In the genomic region with DNA sequence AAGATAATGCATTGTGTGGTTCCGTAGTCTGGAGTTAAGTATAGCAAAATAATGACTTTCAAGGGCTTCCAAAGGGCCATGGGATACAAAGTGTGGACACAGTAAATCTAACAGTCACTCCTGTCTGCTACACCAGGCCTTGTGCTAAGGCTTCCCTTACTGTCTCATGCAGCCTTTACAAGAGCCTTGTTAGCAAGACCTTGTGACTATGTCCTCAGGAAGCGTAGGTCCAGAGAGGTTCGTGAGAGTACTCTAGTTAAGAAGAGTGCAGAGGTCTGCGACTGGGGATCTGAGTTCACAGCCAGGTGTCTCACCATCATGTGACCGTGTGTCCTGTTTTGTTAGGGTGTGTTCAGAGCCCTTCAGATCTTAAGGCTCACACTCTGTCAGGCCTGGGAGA, we compare ENCODE assay signal across 21 mouse cellular contexts.
DNase-seq lines count a peak whose midpoint lies in the region; ATAC-seq and TF ChIP-seq lines count a peak whose summit lies in the region.
"Had no signal": no experiment of that assay in that cellular context is flagged by ENCODE, and none has a peak within 500 bp of the region (broad histone marks: within the 10 kb centered on the region; RNA-seq: fewer than 3 reads in every experiment).

No protein-coding gene starts in this region.

- H3K9me3 ChIP-seq in heart, embryonic 12.5 days (replicated peaks): no peaks in the 10 kb centered on the region
- no peaks in the 10 kb centered on the region for H3K9me3 ChIP-seq in intestine, embryonic 16.5 days (ENCODE audit: control insufficient read depth, low read length)
- no peaks in the 10 kb centered on the region for H3K9me3 ChIP-seq in intestine, embryonic 15.5 days
- no peaks in the 10 kb centered on the region for H3K9me3 ChIP-seq in intestine, postnatal 0 days (ENCODE audit: control insufficient read depth)

- H3K27me3 ChIP-seq in heart, embryonic 12.5 days (replicated peaks): no peaks in the 10 kb centered on the region
- H3K27me3 ChIP-seq in intestine, embryonic 16.5 days (replicated peaks; ENCODE audit: control insufficient read depth, insufficient read depth, low read length): no peaks in the 10 kb centered on the region
- H3K27me3 ChIP-seq in intestine, embryonic 15.5 days (replicated peaks): no peaks in the 10 kb centered on the region
- H3K27me3 ChIP-seq in intestine, postnatal 0 days (replicated peaks; ENCODE audit: control insufficient read depth, insufficient read depth, low read length): no peaks in the 10 kb centered on the region
- H3K27me3 ChIP-seq: CH12.LX, Patski had no signal

- ATAC-seq in heart, embryonic 12.5 days (ENCODE audit: insufficient number of reproducible peaks, low FRiP score): no peak
- peak; percentile 36; the same call in 1 of the 2 replicates for ATAC-seq in intestine, embryonic 16.5 days
- ATAC-seq in intestine, embryonic 15.5 days: no peak
- ATAC-seq in intestine, postnatal 0 days: peak; percentile 51
- ATAC-seq in megakaryocyte, adult 5-6 weeks (ENCODE audit: poor library complexity, severe bottlenecking): no peak
- ATAC-seq: activated CD4-positive, CD25-positive, alpha-beta regulatory T cell, adult 4 months; CD4-positive, CD25-positive, alpha-beta regulatory T cell, adult 4 months; Patski had no signal

- TF ChIP-seq CTCF in intestine, postnatal 0 days (IDR thresholded peaks at IDR 0.05; ENCODE audit: low read depth): no peak

- peak; percentile 74 for DNase-seq in heart, adult 11 months
- DNase-seq: adrenal gland, adult 2 months; adrenal gland, adult 8-10 months; adrenal gland, postnatal 10 days; adrenal gland, postnatal 14 days; adrenal gland, postnatal 25 days; adrenal gland, postnatal 36 days; B cell, adult 2 months; cerebellum, adult 11 months; cerebellum, adult 11-12 months; cerebellum, adult 18-20 months had no signal

- peaks cover 10% of the 10 kb centered on the region for H3K4me1 ChIP-seq in heart, embryonic 12.5 days (replicated peaks)
- no peaks in the 10 kb centered on the region for H3K4me1 ChIP-seq in intestine, embryonic 16.5 days (ENCODE audit: control insufficient read depth, insufficient read depth, low read length)
- H3K4me1 ChIP-seq in intestine, embryonic 15.5 days (replicated peaks): 0 out of 2 replicates have a peak, but pooled peaks cover 2% of the 10 kb centered on the region
- H3K4me1 ChIP-seq in intestine, postnatal 0 days (replicated peaks; ENCODE audit: control insufficient read depth, insufficient read depth, low read length): no peaks in the 10 kb centered on the region

- no peak overlapping the region for H3K4me3 ChIP-seq in heart, embryonic 12.5 days
- no peak overlapping the region for H3K4me3 ChIP-seq in intestine, embryonic 16.5 days (ENCODE audit: low read length)
- H3K4me3 ChIP-seq in intestine, embryonic 15.5 days (replicated peaks): no peak overlapping the region
- no peak overlapping the region for H3K4me3 ChIP-seq in intestine, postnatal 0 days (ENCODE audit: low read depth, low read length)

- no peak overlapping the region for H3K4me2 ChIP-seq in heart, embryonic 12.5 days
- no peak overlapping the region for H3K4me2 ChIP-seq in intestine, embryonic 16.5 days (ENCODE audit: low read depth, low read length)
- no peak overlapping the region for H3K4me2 ChIP-seq in intestine, embryonic 15.5 days (replicated peaks)
- no peak overlapping the region for H3K4me2 ChIP-seq in intestine, postnatal 0 days (replicated peaks; ENCODE audit: low read depth)

- 0 out of 2 replicates have a peak, but pooled peaks cover 3% of the 10 kb centered on the region for H3K36me3 ChIP-seq in heart, embryonic 12.5 days
- no peaks in the 10 kb centered on the region for H3K36me3 ChIP-seq in intestine, embryonic 16.5 days (ENCODE audit: control insufficient read depth, insufficient read depth, low read length)
- no peaks in the 10 kb centered on the region; the same call in 1 of the 2 replicates for H3K36me3 ChIP-seq in intestine, embryonic 15.5 days
- no peaks in the 10 kb centered on the region for H3K36me3 ChIP-seq in intestine, postnatal 0 days (ENCODE audit: control insufficient read depth, insufficient read depth)
- H3K36me3 ChIP-seq: G1E had no signal

- H3K9ac ChIP-seq in heart, embryonic 12.5 days: no peak overlapping the region
- no peak overlapping the region for H3K9ac ChIP-seq in intestine, embryonic 16.5 days (ENCODE audit: low read depth, low read length)
- no peak overlapping the region for H3K9ac ChIP-seq in intestine, embryonic 15.5 days
- H3K9ac ChIP-seq in intestine, postnatal 0 days (ENCODE audit: low read depth, low read length): no peak overlapping the region

- WGBS in heart, embryonic 12.5 days: 81% methylated on average over 5 of the region's 5 CpGs
- 89% methylated on average over 5 of the region's 5 CpGs for WGBS in intestine, embryonic 16.5 days
- WGBS in intestine, embryonic 15.5 days: 86% methylated on average over 5 of the region's 5 CpGs
- WGBS in intestine, postnatal 0 days: 75% methylated on average over 5 of the region's 5 CpGs

- H3K27ac ChIP-seq in heart, embryonic 12.5 days (ENCODE audit: poor library complexity, severe bottlenecking): no peak overlapping the region
- H3K27ac ChIP-seq in intestine, embryonic 16.5 days (ENCODE audit: low read length): no peak overlapping the region
- H3K27ac ChIP-seq in intestine, embryonic 15.5 days: no peak overlapping the region
- no peak overlapping the region for H3K27ac ChIP-seq in intestine, postnatal 0 days (ENCODE audit: low read depth, low read length)

Comparison
In these comparisons a context has a peak if more than half of its experiments do, and no peak if none do; other contexts are left out.
1. ATAC-seq: peak in intestine, embryonic 16.5 days (single experiment) and intestine, postnatal 0 days (single experiment); none in heart, embryonic 12.5 days (single experiment), intestine, embryonic 15.5 days (single experiment) and megakaryocyte, adult 5-6 weeks (single experiment).